Mouse (Mus musculus) midbrain, embryonic 10.5 days (tissue): ENCODE measurements at regions not wholly inside any gene's neighbourhood (a gene's known extent, or its start where the extent isn't known, plus 50 kb on each side); places are given as distances from the start of the nearest gene placed in this dataset.

Experiments used
- DNase-seq: peaks from one replicate; pipeline ENCODE4 v3.0.0-alpha.2; 2017; ENCODE audit warnings: low spot score
- H3K27ac ChIP-seq: fragments of 300-500 bp; sonication (generic); replicated peaks from 2 replicates; pipeline ENCODE4 v1.5.1; 2016; ENCODE audit warnings: mild to moderate bottlenecking
- H3K27me3 ChIP-seq: fragments of 300-500 bp; sonication (generic); 2 replicates; pipeline ENCODE4 v1.6.1; 2016; ENCODE audit warnings: low read depth, mild to moderate bottlenecking; ENCODE audit not compliant: poor library complexity, severe bottlenecking
- H3K36me3 ChIP-seq: fragments of 300-500 bp; sonication (generic); 2 replicates; pipeline ENCODE4 v1.6.1; 2016; ENCODE audit warnings: mild to moderate bottlenecking, moderate library complexity
- H3K4me1 ChIP-seq: fragments of 300-500 bp; sonication (generic); 2 replicates; pipeline ENCODE4 v1.6.1; 2016
- H3K4me3 ChIP-seq: fragments of 300-500 bp; sonication (generic); 2 replicates; pipeline ENCODE4 v1.5.1; 2016; ENCODE audit warnings: mild to moderate bottlenecking, moderate library complexity
- H3K9me3 ChIP-seq: fragments of 300-500 bp; sonication (generic); replicated peaks from 2 replicates; pipeline ENCODE4 v1.6.1; 2016; ENCODE audit warnings: mild to moderate bottlenecking
- WGBS: fragments of 180-500 bp; shearing (Covaris S2); methylation state at CpG from one replicate; pipeline ENCODE4 v1.1.7; 2016; 5-methylcytosine and 5-hydroxymethylcytosine counted together

- H3K9me3 ChIP-seq, result no peaks in the 10 kb centered on the region
- H3K27me3 ChIP-seq, result no peaks in the 10 kb centered on the region
- no peaks in the 10 kb centered on the region for H3K4me1 ChIP-seq
- 87% methylated on average over 2 of the region's 2 CpGs for WGBS
- DNase-seq, result no peak
- H3K36me3 ChIP-seq, result no peaks in the 10 kb centered on the region
- H3K27ac ChIP-seq, result no peak overlapping the region
- no peak overlapping the region for H3K4me3 ChIP-seq
Observed at GRCm38 (mm10) chr3:39264671-39265430, 378.1 kb downstream of the Fat4 start.

- H3K4me3 ChIP-seq, result no peak overlapping the region
- no peaks in the 10 kb centered on the region for H3K27me3 ChIP-seq
- no peak for DNase-seq
- no peaks in the 10 kb centered on the region for H3K4me1 ChIP-seq
- 89% methylated on average over 1 of the region's 1 CpGs for WGBS
- no peak overlapping the region for H3K27ac ChIP-seq
- no peaks in the 10 kb centered on the region for H3K9me3 ChIP-seq
- no peaks in the 10 kb centered on the region for H3K36me3 ChIP-seq
Observed at GRCm38 (mm10) chr3:39265606-39266005, 378.9 kb downstream of the Fat4 start.

GRCm38 (mm10) chr3:39269388-39269787, 382.6 kb downstream of the Fat4 start:
- Histone ChIP-seq H3K4me1 (no peaks in the 10 kb centered on the region), H3K9me3 (no peaks in the 10 kb centered on the region), H3K4me3 (no peak overlapping the region), H3K27ac (no peak overlapping the region), H3K27me3 (no peaks in the 10 kb centered on the region), H3K36me3 (no peaks in the 10 kb centered on the region)
- WGBS, result 80% methylated on average over 3 of the region's 3 CpGs
- DNase-seq, result no peak

- Histone ChIP-seq H3K27ac (no peak overlapping the region), H3K27me3 (no peaks in the 10 kb centered on the region)
Observed at GRCm38 (mm10) chr3:39272616-39273015, 385.9 kb downstream of the Fat4 start.

GRCm38 (mm10) chr3:39276897-39277296, 390.2 kb downstream of the Fat4 start:
- no peak overlapping the region for H3K4me3 ChIP-seq
- H3K27me3 ChIP-seq, result no peaks in the 10 kb centered on the region
- no peak overlapping the region for H3K27ac ChIP-seq
- H3K36me3 ChIP-seq, result no peaks in the 10 kb centered on the region
- no peaks in the 10 kb centered on the region for H3K9me3 ChIP-seq
- WGBS, result 75% methylated on average over 4 of the region's 4 CpGs
- no peak for DNase-seq
- H3K4me1 ChIP-seq, result no peaks in the 10 kb centered on the region

More at GRCm38 (mm10) chr3:39272616-39273015, 385.9 kb downstream of the Fat4 start:
- no peaks in the 10 kb centered on the region for H3K36me3 ChIP-seq
- no peaks in the 10 kb centered on the region for H3K4me1 ChIP-seq
- WGBS, result 93% methylated on average over 1 of the region's 1 CpGs
- DNase-seq, result no peak
- no peaks in the 10 kb centered on the region for H3K9me3 ChIP-seq
- H3K4me3 ChIP-seq, result no peak overlapping the region

- WGBS, result 82% methylated on average over 6 of the region's 6 CpGs
- no peaks in the 10 kb centered on the region for H3K4me1 ChIP-seq
- no peak overlapping the region for H3K4me3 ChIP-seq
- H3K9me3 ChIP-seq, result no peaks in the 10 kb centered on the region
- no peaks in the 10 kb centered on the region for H3K27me3 ChIP-seq
- no peaks in the 10 kb centered on the region for H3K36me3 ChIP-seq
- no peak for DNase-seq
- no peak overlapping the region for H3K27ac ChIP-seq
Observed at GRCm38 (mm10) chr3:39277310-39277709, 390.6 kb downstream of the Fat4 start.

GRCm38 (mm10) chr3:39295255-39295654, 408.5 kb downstream of the Fat4 start:
- no peak for DNase-seq
- H3K27ac ChIP-seq, result no peak overlapping the region
- H3K4me3 ChIP-seq, result no peak overlapping the region
- WGBS, result 86% methylated on average over 3 of the region's 3 CpGs
- no peaks in the 10 kb centered on the region for H3K4me1 ChIP-seq
- H3K27me3 ChIP-seq, result no peaks in the 10 kb centered on the region
- no peaks in the 10 kb centered on the region for H3K9me3 ChIP-seq
- H3K36me3 ChIP-seq, result no peaks in the 10 kb centered on the region

- H3K4me3 ChIP-seq, result no peak overlapping the region
- WGBS, result 89% methylated on average over 4 of the region's 4 CpGs
Observed at GRCm38 (mm10) chr3:39296257-39296656, 409.5 kb downstream of the Fat4 start.

GRCm38 (mm10) chr3:39309487-39309886, 422.7 kb downstream of the Fat4 start:
- H3K4me3 ChIP-seq, result no peak overlapping the region
- H3K9me3 ChIP-seq, result no peaks in the 10 kb centered on the region
- 89% methylated on average over 1 of the region's 1 CpGs for WGBS
- no peak for DNase-seq
- no peak overlapping the region for H3K27ac ChIP-seq
- H3K4me1 ChIP-seq, result no peaks in the 10 kb centered on the region
- no peaks in the 10 kb centered on the region for H3K36me3 ChIP-seq
- no peaks in the 10 kb centered on the region for H3K27me3 ChIP-seq

More at GRCm38 (mm10) chr3:39296257-39296656, 409.5 kb downstream of the Fat4 start:
- Histone ChIP-seq H3K27me3 (no peaks in the 10 kb centered on the region), H3K9me3 (no peaks in the 10 kb centered on the region), H3K27ac (no peak overlapping the region), H3K4me1 (no peaks in the 10 kb centered on the region), H3K36me3 (no peaks in the 10 kb centered on the region)
- DNase-seq, result no peak

GRCm38 (mm10) chr3:39313563-39313962, 426.8 kb downstream of the Fat4 start:
- Histone ChIP-seq H3K27ac (no peak overlapping the region), H3K4me3 (no peak overlapping the region), H3K4me1 (no peaks in the 10 kb centered on the region), H3K9me3 (no peaks in the 10 kb centered on the region), H3K36me3 (no peaks in the 10 kb centered on the region), H3K27me3 (no peaks in the 10 kb centered on the region)
- no peak for DNase-seq
- 70% methylated on average over 4 of the region's 4 CpGs for WGBS

GRCm38 (mm10) chr3:39320851-39321250, 434.1 kb downstream of the Fat4 start:
- WGBS, result 90% methylated on average over 7 of the region's 7 CpGs
- H3K27ac ChIP-seq, result no peak overlapping the region

GRCm38 (mm10) chr3:39322225-39322624, 435.5 kb downstream of the Fat4 start:
- Histone ChIP-seq H3K4me1 (no peaks in the 10 kb centered on the region), H3K4me3 (no peak overlapping the region), H3K27ac (no peak overlapping the region), H3K36me3 (no peaks in the 10 kb centered on the region), H3K27me3 (no peaks in the 10 kb centered on the region), H3K9me3 (no peaks in the 10 kb centered on the region)
- 71% methylated on average over 5 of the region's 5 CpGs for WGBS
- DNase-seq, result peak; percentile 22

More at GRCm38 (mm10) chr3:39320851-39321250, 434.1 kb downstream of the Fat4 start:
- no peaks in the 10 kb centered on the region for H3K36me3 ChIP-seq
- no peak for DNase-seq
- no peaks in the 10 kb centered on the region for H3K4me1 ChIP-seq
- H3K9me3 ChIP-seq, result no peaks in the 10 kb centered on the region
- H3K27me3 ChIP-seq, result no peaks in the 10 kb centered on the region
- H3K4me3 ChIP-seq, result no peak overlapping the region

- no peak for DNase-seq
- Histone ChIP-seq H3K4me3 (no peak overlapping the region), H3K4me1 (peaks cover 20% of the 10 kb centered on the region), H3K36me3 (no peaks in the 10 kb centered on the region), H3K9me3 (peaks cover 8% of the 10 kb centered on the region; the same call in 1 of the 2 replicates), H3K27ac (no peak overlapping the region), H3K27me3 (no peaks in the 10 kb centered on the region)
- 52% methylated on average over 8 of the region's 8 CpGs for WGBS
Observed at GRCm38 (mm10) chr3:39335612-39336230, 449.0 kb downstream of the Fat4 start.
